Mouse (Mus musculus) ES-E14 (cell line): ENCODE results near the gene Pnpla2. TPM values are rescaled to one million over a fixed set of nuclear protein-coding genes. Genes with fewer than 3 reads are reported as not detected.
"Not testable (repeated sequence)": the region's sequence is repeated elsewhere in the genome, so short reads cannot be mapped to it uniquely, and the experiment has no call there.

Source experiments
- DNase-seq: peaks from one replicate; pipeline ENCODE4 v3.0.0-alpha.2; 2013; ENCODE audit warnings: low read depth, low spot score
- H3K27ac ChIP-seq: 2 replicates; pipeline ENCODE4 v1.5.1; 2012; ENCODE audit warnings: low read depth, mild to moderate bottlenecking, low read length, moderate library complexity, mixed read lengths; ENCODE audit not compliant: poor library complexity, insufficient read depth, severe bottlenecking
- H3K36me3 ChIP-seq: 2 replicates; pipeline ENCODE4 v1.6.1; 2012; ENCODE audit warnings: mild to moderate bottlenecking, low read length, moderate library complexity, mixed read lengths; ENCODE audit not compliant: control insufficient read depth, poor library complexity, insufficient read depth, severe bottlenecking
- H3K4me1 ChIP-seq, 2 experiments: fragments of 150-350 bp in 1 of 2; sonication (generic) in 1 of 2; 2 replicates each; pipeline ENCODE4 v1.6.1; 2012; ENCODE audit warnings: low read length in 2 of 2, mild to moderate bottlenecking in 1 of 2, mixed read lengths in 1 of 2; ENCODE audit not compliant: control insufficient read depth in 2 of 2, insufficient read depth in 2 of 2, poor library complexity in 1 of 2
- H3K4me3 ChIP-seq, 2 experiments: fragments of 150-350 bp in 1 of 2; sonication (generic) in 1 of 2; 2 replicates each; pipeline ENCODE4 v1.5.1; 2012; ENCODE audit warnings: low read length in 2 of 2, low read depth in 1 of 2, mild to moderate bottlenecking in 1 of 2, mixed read lengths in 1 of 2; ENCODE audit not compliant: insufficient read depth in 1 of 2, poor library complexity in 1 of 2, severe bottlenecking in 1 of 2
- H3K9ac ChIP-seq: 2 replicates; pipeline ENCODE4 v1.6.1; 2012; ENCODE audit warnings: low read depth, mild to moderate bottlenecking, low read length, mixed read lengths; ENCODE audit not compliant: poor library complexity, insufficient read depth, severe bottlenecking
- H3K9me3 ChIP-seq: fragments of 150-350 bp; sonication (generic); 2 replicates; pipeline ENCODE4 v1.6.1; 2012; ENCODE audit warnings: low read depth, mild to moderate bottlenecking, low read length; ENCODE audit not compliant: control insufficient read depth, insufficient read depth
- CHD2 ChIP-seq: IDR thresholded peaks from 2 replicates; pipeline ENCODE4 v1.6.1; 2014; ENCODE audit warnings: mild to moderate bottlenecking, low read depth, low read length, inconsistent platforms
- HCFC1 ChIP-seq: IDR thresholded peaks from 2 replicates; pipeline ENCODE4 v1.6.1; 2012; ENCODE audit warnings: low read length, inconsistent platforms, borderline replicate concordance; ENCODE audit not compliant: insufficient read depth
- MAFK ChIP-seq: IDR thresholded peaks from 2 replicates; pipeline ENCODE4 v1.6.1; 2014; ENCODE audit warnings: mild to moderate bottlenecking, low read depth, low read length, inconsistent platforms; ENCODE audit not compliant: insufficient read depth
- ZC3H11A ChIP-seq: IDR thresholded peaks from 2 replicates; pipeline ENCODE4 v1.6.1; 2012; ENCODE audit warnings: low read depth, mild to moderate bottlenecking, inconsistent platforms, low read length, borderline replicate concordance
- ZNF384 ChIP-seq: IDR thresholded peaks from 2 replicates; pipeline ENCODE4 v1.6.1; 2012; ENCODE audit warnings: low read depth, low read length, inconsistent platforms
- in situ Hi-C, 2 experiments: fragments of 600-800 bp; cut with MboI; formaldehyde crosslinking; loops; one replicate each; pipeline ENCODE4 v1.15.1; 2025; ENCODE audit warnings: low sequenced_read_pairs in 2 of 2, inconsistent platforms in 1 of 2; ENCODE audit not compliant: unreplicated experiment in 2 of 2
- total RNA-seq: library from RNA; depleted of rRNA; stranded (reverse); fragments of 300-350 nt; gene quantifications from 2 replicates; pipeline ENCODE4 v1.2.3, GENCODE M21; 2012; rRNA removed

Pnpla2 gene
- 10.7 and 12.7 TPM in 2 replicates for total RNA-seq

GRCm38 (mm10) chr7:141454967-141455551 lies at the start of gene Pnpla2:
TSS of gene Pnpla2 (plus strand) at chr7:141455198.
- Histone ChIP-seq H3K9ac (peak within 1 kb of the TSS; percentile 74), H3K9me3 (no peaks in the 10 kb centered on the region), H3K4me3 (peak within 1 kb of the TSS; percentile 68 to 91), H3K4me1 (peaks cover 0 to 20% of the 10 kb centered on the region in 2 experiments; a peak in 2 of 4 replicates), H3K36me3 (peaks cover 18% of the 10 kb centered on the region), H3K27ac (no peak within 1 kb of the TSS)
- no peak for TF ChIP-seq ZNF384
- TF ChIP-seq CHD2: no peak
- no peak; the same call in 1 of the 2 replicates for TF ChIP-seq HCFC1
- TF ChIP-seq ZC3H11A: no peak
- no peak for TF ChIP-seq MAFK
- in situ Hi-C loops: no loop called here
- peak; percentile 95 for DNase-seq

- Histone ChIP-seq H3K27ac (no peak overlapping the region), H3K36me3 (peaks cover 41% of the 10 kb centered on the region), H3K4me3 (no peak overlapping the region), H3K4me1 (peaks cover 0 to 12% of the 10 kb centered on the region in 2 experiments; a peak in 1 of 4 replicates), H3K9me3 (no peaks in the 10 kb centered on the region), H3K9ac (no peak overlapping the region)
- TF ChIP-seq ZC3H11A (no peak), MAFK (no peak), ZNF384 (no peak), CHD2 (no peak)
- in situ Hi-C loops: no loop called here
- DNase-seq: no peak
These were observed 49.5 kb upstream of the Pnpla2 start for GRCm38 (mm10) chr7:141405466-141405865.

- H3K9ac ChIP-seq, H3K27ac ChIP-seq, DNase-seq, H3K9me3 ChIP-seq, in situ Hi-C loops, H3K4me1 ChIP-seq, H3K4me3 ChIP-seq: not testable (repeated sequence)
- peaks cover 19% of the 10 kb centered on the region for H3K36me3 ChIP-seq
- 0 out of 2 replicates have a peak, but pooled peaks have one; percentile 43 for TF ChIP-seq MAFK
These were observed 47.3 kb upstream of the Pnpla2 start for GRCm38 (mm10) chr7:141407670-141408069.

- no peak overlapping the region for H3K27ac ChIP-seq
- H3K36me3 ChIP-seq: peaks cover 12% of the 10 kb centered on the region; the same call in 1 of the 2 replicates
- no peak overlapping the region for H3K9ac ChIP-seq
- H3K4me3 ChIP-seq: no peak overlapping the region
- peak; percentile 85 for DNase-seq
- in situ Hi-C loops: no loop called here
- H3K4me1 ChIP-seq: peaks cover 0 to 3% of the 10 kb centered on the region in 2 experiments; a peak in 1 of 4 replicates
- H3K9me3 ChIP-seq: no peaks in the 10 kb centered on the region
- TF ChIP-seq CHD2: no peak
- TF ChIP-seq ZC3H11A: no peak
- no peak for TF ChIP-seq MAFK
- no peak for TF ChIP-seq HCFC1
- no peak for TF ChIP-seq ZNF384
These were observed 46.2 kb upstream of the Pnpla2 start for GRCm38 (mm10) chr7:141408833-141409232.

GRCm38 (mm10) chr7:141410631-141411030 lies 44.4 kb upstream of the Pnpla2 start:
- in situ Hi-C loops: no loop called here

More at GRCm38 (mm10) chr7:141410631-141411030, 44.4 kb upstream of the Pnpla2 start:
- TF ChIP-seq ZNF384 (no peak), ZC3H11A (no peak)
- H3K4me1 ChIP-seq: peaks cover 0 to 5% of the 10 kb centered on the region in 2 experiments; a peak in 1 of 4 replicates
- no peak overlapping the region for H3K27ac ChIP-seq
- H3K9me3 ChIP-seq: no peaks in the 10 kb centered on the region
- no peak overlapping the region for H3K4me3 ChIP-seq
- DNase-seq: no peak
- no peak overlapping the region for H3K9ac ChIP-seq
- H3K36me3 ChIP-seq: peaks cover 12% of the 10 kb centered on the region; the same call in 1 of the 2 replicates
